Comparison of ENCODE assay signal across 10 mouse cellular contexts in the genomic region with DNA sequence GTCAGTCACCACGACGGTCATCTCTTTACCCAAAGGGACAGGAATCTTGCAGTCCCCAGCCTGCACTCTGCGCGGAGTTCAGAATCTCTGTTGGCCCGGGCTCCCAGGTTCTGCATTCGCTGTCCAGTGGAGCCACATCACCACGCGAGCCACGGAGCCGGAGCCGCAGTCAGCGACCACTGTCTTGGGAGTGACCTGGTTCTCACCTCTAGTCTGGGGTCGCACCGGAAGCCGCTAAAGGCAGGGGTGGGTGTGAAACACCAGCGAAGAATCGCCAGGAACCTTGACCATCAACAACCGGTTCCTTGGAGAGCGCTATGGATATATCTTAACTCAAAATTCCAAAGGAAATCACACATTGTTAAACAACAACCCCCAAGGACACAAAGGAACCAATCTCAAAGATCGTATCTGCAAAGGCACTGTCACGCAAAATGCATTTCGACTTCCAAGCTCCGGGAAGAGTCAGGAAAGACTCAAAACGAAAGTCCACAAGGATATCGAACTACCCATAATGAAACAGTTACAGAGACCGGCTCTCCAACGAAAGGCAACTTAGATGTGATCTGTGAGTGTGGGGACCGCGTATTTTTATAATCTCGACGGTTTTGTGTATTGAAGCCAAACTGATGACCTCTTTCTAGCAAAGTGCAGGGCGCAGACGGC. TPM values are rescaled to one million over a fixed set of nuclear protein-coding genes. Genes with fewer than 3 reads are reported as not detected.
A peak's percentile ranks its signal among the peaks of the same experiment; 100 is the strongest.
DNase-seq lines count a peak whose midpoint lies in the region; ATAC-seq and TF ChIP-seq lines count a peak whose summit lies in the region.
"Had no signal": no experiment of that assay in that cellular context is flagged by ENCODE, and none has a peak within 500 bp of the region (broad histone marks: within the 10 kb centered on the region; RNA-seq: fewer than 3 reads in every experiment).

No protein-coding gene starts in this region.

- peak overlapping the region; percentile 61 for H3K4me3 ChIP-seq in gastrocnemius, adult 2 months
- H3K4me3 ChIP-seq in testis, adult 2 months (ENCODE audit: control insufficient read depth, low read depth, low read length) = peak overlapping the region; percentile 22
- 0 out of 2 replicates have a peak overlapping the region, but pooled peaks have one; percentile 8 for H3K4me3 ChIP-seq in limb, embryonic 11.5 days (ENCODE audit: low read depth, low read length)
- no peak overlapping the region for H3K4me3 ChIP-seq in forebrain, embryonic 16.5 days (replicated peaks; ENCODE audit: low read length)

- no peak for ATAC-seq in limb, embryonic 11.5 days (ENCODE audit: insufficient number of reproducible peaks, low FRiP score, low TSS enrichment, low read depth)
- ATAC-seq in forebrain, embryonic 16.5 days = no peak

- intact Hi-C loops in gastrocnemius, adult 2 months (cut with DNase I) = loop anchor here (5.0 kb wide), 1 partner anchor 339 kb away; no protein-coding TSS in a partner anchor

- H3K9ac ChIP-seq in limb, embryonic 11.5 days (ENCODE audit: low read length) = no peak overlapping the region
- H3K9ac ChIP-seq in forebrain, embryonic 16.5 days (replicated peaks; ENCODE audit: low read depth, low read length) = no peak overlapping the region

- peaks cover 15% of the 10 kb centered on the region for H3K4me1 ChIP-seq in testis, adult 2 months (ENCODE audit: control insufficient read depth, insufficient read depth, low read length)
- H3K4me1 ChIP-seq in limb, embryonic 11.5 days (ENCODE audit: control insufficient read depth, insufficient read depth, low read length) = peaks cover 23% of the 10 kb centered on the region
- peaks cover 13% of the 10 kb centered on the region for H3K4me1 ChIP-seq in forebrain, embryonic 16.5 days (replicated peaks; ENCODE audit: control insufficient read depth, insufficient read depth, low read length)

- H3K36me3 ChIP-seq in testis, adult 2 months (ENCODE audit: control insufficient read depth, insufficient read depth, low read length) = no peaks in the 10 kb centered on the region
- no peaks in the 10 kb centered on the region for H3K36me3 ChIP-seq in limb, embryonic 11.5 days (ENCODE audit: control insufficient read depth, insufficient read depth, low read length)
- H3K36me3 ChIP-seq in forebrain, embryonic 16.5 days (ENCODE audit: control insufficient read depth, insufficient read depth) = no peaks in the 10 kb centered on the region
- H3K36me3 ChIP-seq: forebrain, embryonic 10.5 days had no signal

- peaks cover 13% of the 10 kb centered on the region for H3K27me3 ChIP-seq in testis, adult 2 months (ENCODE audit: control insufficient read depth, insufficient read depth, low read length)
- peaks cover 82% of the 10 kb centered on the region for H3K27me3 ChIP-seq in limb, embryonic 11.5 days (ENCODE audit: control insufficient read depth, insufficient read depth, low read length)
- H3K27me3 ChIP-seq in forebrain, embryonic 16.5 days (replicated peaks; ENCODE audit: control insufficient read depth, insufficient read depth, low read length) = peaks cover 66% of the 10 kb centered on the region

- under 1% methylated on average over 33 of the region's 33 CpGs for WGBS in limb, embryonic 11.5 days
- 1% methylated on average over 33 of the region's 33 CpGs for WGBS in forebrain, embryonic 16.5 days

- no peaks in the 10 kb centered on the region for H3K9me3 ChIP-seq in limb, embryonic 11.5 days (ENCODE audit: control insufficient read depth, low read length)
- H3K9me3 ChIP-seq in forebrain, embryonic 16.5 days (ENCODE audit: control insufficient read depth, low read length) = no peaks in the 10 kb centered on the region
- H3K9me3 ChIP-seq: forebrain, embryonic 10.5 days had no signal

- TF ChIP-seq POLR2A in testis, adult 2 months (IDR thresholded peaks at IDR 0.05; ENCODE audit: control insufficient read depth, low read depth, low read length) = no peak

- no peak for TF ChIP-seq CTCF in gastrocnemius, adult 2 months (IDR thresholded peaks at IDR 0.05)
- no peak for TF ChIP-seq CTCF in testis, adult 2 months (IDR thresholded peaks at IDR 0.05; ENCODE audit: control insufficient read depth, insufficient read depth, insufficient replicate concordance, low read depth, low read length)

- H3K27ac ChIP-seq in gastrocnemius, adult 2 months = no peak overlapping the region
- no peak overlapping the region for H3K27ac ChIP-seq in testis, adult 2 months (ENCODE audit: control insufficient read depth, insufficient read depth, low read depth, low read length)
- H3K27ac ChIP-seq in limb, embryonic 11.5 days (replicated peaks; ENCODE audit: low read depth, low read length) = no peak overlapping the region
- H3K27ac ChIP-seq in forebrain, embryonic 16.5 days (ENCODE audit: low read length) = no peak overlapping the region
- H3K27ac ChIP-seq: forebrain, embryonic 10.5 days had no signal

- no peak overlapping the region for H3K4me2 ChIP-seq in limb, embryonic 11.5 days (ENCODE audit: low read depth, severe bottlenecking)
- H3K4me2 ChIP-seq in forebrain, embryonic 16.5 days (ENCODE audit: low read length) = no peak overlapping the region

- peak; percentile 33 for DNase-seq in gastrocnemius, adult 2 months
- DNase-seq in gastrocnemius, postnatal 25 days = no peak
- DNase-seq in testis, postnatal 10 days (ENCODE audit: low spot score) = no peak
- no peak for DNase-seq in limb, embryonic 11.5 days (ENCODE audit: low spot score)
- DNase-seq in spleen, postnatal 36 days (ENCODE audit: low spot score in 2 of 2) = no peak
- no peak for DNase-seq in layer of hippocampus, adult 18-20 months (ENCODE audit: low spot score in 2 of 2)

RNA-seq across cellular contexts. Expression of a gene that starts 4.1 kb away (rescaled TPM):
- not detected for total RNA-seq in gastrocnemius, adult 2 months (2021)
- not detected for total RNA-seq in gastrocnemius, postnatal 25 days (2021)
- polyA plus RNA-seq in testis, adult 2 months (2012; rRNA removed) = 0.19 and 0.32 TPM in 2 replicates
- polyA plus RNA-seq in limb, embryonic 11.5 days (2014; fragmentation: Nextera tagmentation; extraction: Ambion mirVana) = 1.3 and 1.4 TPM in 2 replicates
- not detected for total RNA-seq in layer of hippocampus, adult 18-20 months (2021)
- not detected in 2 replicates for polyA plus RNA-seq in forebrain, embryonic 16.5 days (2015; fragmentation: Nextera tagmentation; extraction: Ambion mirVana)
- total RNA-seq: left cerebral cortex, postnatal 36 days had no signal

RNA-seq across cellular contexts. Expression of a gene that starts 33.3 kb away (rescaled TPM):
- 1 to 10 TPM; 3.2 to 4.7 TPM for total RNA-seq in gastrocnemius, adult 2 months (2021)
- 1 to 10 TPM; 4.1 to 4.4 TPM for total RNA-seq in gastrocnemius, postnatal 25 days (2021)
- 36.4 and 38.7 TPM in 2 replicates for polyA plus RNA-seq in testis, adult 2 months (2012; rRNA removed)
- polyA plus RNA-seq in limb, embryonic 11.5 days (2014; fragmentation: Nextera tagmentation; extraction: Ambion mirVana) = 11.9 and 13.8 TPM in 2 replicates
- total RNA-seq in layer of hippocampus, adult 18-20 months (2021) = 10 to 100 TPM; 45.5 to 48.1 TPM
- 16.5 and 18.8 TPM in 2 replicates for polyA plus RNA-seq in forebrain, embryonic 16.5 days (2015; fragmentation: Nextera tagmentation; extraction: Ambion mirVana)

Comparison
In these comparisons a context has a peak if more than half of its experiments do, and no peak if none do; other contexts are left out.
1. RNA of a gene that starts 33.3 kb away (total RNA-seq): 45.5 to 48.1 TPM in layer of hippocampus, adult 18-20 months; 3.2 to 4.7 TPM in gastrocnemius, adult 2 months and 4.1 to 4.4 TPM in gastrocnemius, postnatal 25 days; every median in the first group is over 4 times any median in the second.